Mouse (Mus musculus) right cerebral cortex, adult 2 months (tissue): ENCODE results near the gene Tmem81.
"Not testable (repeated sequence)": the region's sequence is repeated elsewhere in the genome, so short reads cannot be mapped to it uniquely, and the experiment has no call there.

Experiments used
- DNase-seq, 2 experiments: peaks; one replicate each; pipeline ENCODE4 v3.0.0; 2021 to 2022; ENCODE audit warnings: low spot score in 2 of 2

Gene Tmem81

DNA sequence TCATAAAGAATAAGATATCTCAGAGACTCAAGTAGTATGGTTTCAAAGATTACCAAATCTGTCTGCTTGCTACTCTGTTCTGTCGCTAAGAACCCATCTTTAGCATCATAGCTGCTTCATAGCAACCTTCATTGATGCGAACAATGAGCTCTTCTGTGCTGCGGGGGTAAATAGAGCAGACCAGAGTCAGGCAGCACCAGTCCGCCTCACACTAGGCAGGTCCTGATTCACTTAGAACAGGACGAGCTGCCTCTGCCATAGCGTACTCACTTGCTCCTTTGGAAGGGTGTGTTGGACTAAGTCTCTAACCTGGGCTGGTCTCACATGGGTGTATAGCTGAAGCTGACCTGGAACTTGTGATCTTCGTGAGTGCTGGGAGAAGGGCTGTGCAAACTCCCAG lies at the start of gene Tmem81:
Tmem81 (plus strand) TSS at position 173 of the 400 bp plus-strand sequence.
- DNase-seq, result no peak

DNA sequence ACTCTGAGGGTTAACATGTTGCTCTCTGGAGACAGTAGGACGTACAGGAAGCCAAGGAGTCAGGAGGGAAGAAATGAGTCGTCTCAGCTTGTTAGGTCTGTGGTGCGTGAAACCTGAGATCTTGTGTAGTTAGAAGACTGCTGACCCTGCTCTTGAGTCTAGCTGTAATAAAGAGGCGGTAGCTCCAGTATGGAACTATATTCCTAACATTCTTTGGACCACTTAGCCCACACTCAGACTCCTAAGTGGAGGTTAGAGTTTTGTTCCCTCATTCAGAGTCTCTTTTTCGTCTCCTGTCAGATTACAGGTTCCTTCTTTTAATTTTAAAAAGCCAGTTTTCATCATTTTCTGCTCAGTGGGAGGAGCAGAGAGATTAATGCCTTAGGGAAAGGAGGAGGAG lies 41.4 kb upstream of the Tmem81 start:
- DNase-seq, result no peak

DNA sequence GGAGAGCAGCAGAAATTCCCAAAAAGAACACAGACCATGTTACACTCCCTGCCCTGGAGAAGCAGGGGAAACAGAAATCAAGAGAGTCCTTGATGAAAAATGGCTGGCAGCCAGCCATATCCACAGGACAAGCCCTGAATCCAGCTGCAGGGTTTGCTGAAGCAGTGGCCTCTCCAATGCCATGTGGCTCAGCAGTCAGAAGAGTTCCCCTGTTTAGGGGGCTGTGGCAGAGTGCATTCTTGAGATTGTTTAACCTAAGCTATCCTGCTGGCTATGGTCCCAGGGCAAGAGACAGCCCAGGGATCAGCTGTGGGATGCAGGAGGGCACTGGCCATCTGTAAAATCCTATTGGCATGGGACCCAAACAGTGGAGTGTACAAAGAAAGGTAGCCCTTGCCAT lies 37.1 kb upstream of the Tmem81 start:
- DNase-seq, result no peak

DNA sequence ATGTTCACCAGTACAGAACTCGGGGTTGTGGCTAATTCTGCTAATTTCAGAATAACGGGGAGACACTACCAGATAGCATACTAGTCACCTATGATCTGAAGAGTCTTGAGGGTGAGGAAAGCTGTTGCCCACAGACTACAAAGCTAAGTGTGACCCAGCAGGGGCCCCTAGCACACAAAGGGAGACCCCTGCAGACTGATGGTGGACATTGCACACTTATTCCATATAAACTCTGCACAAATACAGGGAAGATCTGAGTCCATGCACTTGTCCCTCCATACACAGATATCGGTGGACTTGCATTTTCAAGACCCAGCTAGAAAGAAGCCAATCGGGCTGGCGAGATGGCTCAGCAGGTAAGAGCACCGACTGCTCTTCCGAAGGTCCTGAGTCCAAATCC lies 36.5 kb upstream of the Tmem81 start:
- no peak for DNase-seq

DNA sequence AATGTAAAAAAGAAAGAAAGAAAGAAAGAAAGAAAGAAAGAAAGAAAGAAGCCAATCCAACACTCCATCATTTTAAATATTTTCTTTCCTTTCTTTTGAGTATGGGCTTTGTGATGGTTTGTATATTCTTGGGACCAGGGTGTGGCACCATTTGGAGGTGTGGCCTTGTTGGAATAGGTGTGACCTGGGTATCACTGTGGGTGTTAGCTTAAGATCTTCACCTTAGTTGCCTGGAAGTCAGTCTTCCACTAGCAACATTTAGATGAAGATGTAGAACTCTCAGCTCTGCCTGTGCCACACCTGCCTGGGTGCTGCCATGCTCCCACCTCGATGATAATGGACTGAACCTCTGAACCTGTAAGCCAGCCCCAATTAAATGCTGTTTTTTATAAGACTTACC lies 36.0 kb upstream of the Tmem81 start:
- not testable (repeated sequence) for DNase-seq

DNA sequence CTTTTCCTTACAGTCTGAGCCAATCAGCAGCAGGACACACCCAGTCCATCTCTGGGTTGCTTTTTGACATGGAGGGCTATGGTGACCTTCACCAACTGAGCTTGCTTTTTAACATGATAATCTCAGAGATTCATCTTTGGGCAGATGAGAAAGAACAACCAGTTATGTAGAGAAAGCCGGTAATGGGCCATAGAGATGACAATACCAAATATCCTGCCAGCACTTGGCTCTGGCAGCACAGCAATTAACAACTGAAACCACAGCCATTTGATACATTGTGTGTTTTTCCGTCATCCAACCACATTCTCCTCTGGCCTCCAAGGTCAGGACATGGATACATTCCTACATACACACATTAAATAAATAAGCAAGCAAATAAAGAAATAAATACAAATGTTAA lies 35.0 kb upstream of the Tmem81 start:
- DNase-seq, result no peak

DNA sequence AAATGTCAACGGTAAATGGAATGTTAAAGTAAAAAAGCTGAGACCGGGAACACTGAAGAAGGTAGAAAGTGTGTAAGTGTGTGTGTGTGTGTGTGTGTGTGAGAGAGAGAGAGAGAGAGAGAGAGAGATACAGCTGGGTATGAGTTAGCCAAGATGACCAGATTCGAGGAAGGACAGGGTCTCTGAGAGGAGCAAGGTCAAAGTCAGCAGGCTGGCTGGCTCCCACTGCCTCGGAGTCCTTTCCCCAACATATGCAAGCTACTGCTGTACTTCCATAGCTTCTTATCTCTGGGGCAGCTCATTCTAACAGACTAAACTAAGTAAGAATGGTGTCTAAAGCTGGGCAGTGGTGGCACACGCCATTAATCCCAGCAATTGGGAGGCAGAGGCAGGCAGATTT lies 34.5 kb upstream of the Tmem81 start:
- DNase-seq, result no peak

DNA sequence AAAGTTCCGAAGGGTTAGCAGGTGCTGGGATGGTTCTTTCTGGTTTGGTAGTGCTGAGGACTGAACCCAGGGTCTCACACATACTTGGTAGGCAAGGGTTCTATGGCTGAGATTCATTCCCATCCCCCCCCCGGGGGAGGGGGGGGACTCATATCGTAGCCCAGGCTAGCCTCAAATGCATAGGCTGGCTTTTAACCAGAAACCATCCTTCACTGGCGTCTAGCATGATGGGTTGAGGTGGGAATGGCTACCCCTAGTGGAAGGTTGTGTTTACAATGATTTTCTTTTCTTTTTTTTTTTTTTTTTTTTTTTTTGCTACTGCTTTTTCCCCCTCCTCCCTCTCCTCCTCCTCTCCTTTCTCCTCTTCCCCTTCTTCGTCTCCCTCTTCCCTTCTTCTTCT lies 33.5 kb upstream of the Tmem81 start:
- no peak for DNase-seq

DNA sequence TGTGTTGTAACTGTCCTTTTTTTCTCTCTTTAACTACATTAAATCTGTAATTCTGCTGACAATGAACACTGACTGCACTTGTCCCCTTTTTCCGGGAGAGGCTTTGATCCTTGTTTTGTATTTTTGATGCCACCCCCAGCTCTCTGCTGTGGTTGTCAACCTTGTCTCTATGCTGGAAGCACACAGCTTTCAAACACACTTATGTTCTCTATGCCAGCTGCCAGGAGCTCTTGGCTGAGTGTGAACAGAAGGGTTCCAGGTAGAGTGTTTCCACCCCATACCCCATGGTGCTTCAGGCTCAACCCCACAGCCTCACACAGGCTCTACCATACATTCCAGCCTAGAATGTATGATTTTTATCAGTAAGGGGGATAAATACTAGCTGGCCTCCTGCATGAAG lies 31.5 kb upstream of the Tmem81 start:
- no peak for DNase-seq

DNA sequence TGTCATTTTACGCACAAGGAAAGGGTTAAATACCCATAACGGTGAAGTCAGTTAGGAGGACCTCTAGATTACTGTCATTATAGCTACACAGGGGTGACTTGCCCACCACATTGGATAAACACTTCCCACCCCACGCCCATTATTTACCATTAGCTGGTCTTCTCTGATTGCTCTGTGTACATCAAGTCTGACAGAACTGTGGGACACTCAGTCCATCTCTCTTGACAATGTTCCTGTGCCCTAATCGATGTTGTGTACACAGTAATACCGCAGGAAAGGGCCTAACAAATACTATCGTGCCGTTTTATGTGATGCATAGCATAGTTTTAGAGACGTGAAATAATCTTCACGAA lies 29.5 kb upstream of the Tmem81 start:
- DNase-seq, result no peak

DNA sequence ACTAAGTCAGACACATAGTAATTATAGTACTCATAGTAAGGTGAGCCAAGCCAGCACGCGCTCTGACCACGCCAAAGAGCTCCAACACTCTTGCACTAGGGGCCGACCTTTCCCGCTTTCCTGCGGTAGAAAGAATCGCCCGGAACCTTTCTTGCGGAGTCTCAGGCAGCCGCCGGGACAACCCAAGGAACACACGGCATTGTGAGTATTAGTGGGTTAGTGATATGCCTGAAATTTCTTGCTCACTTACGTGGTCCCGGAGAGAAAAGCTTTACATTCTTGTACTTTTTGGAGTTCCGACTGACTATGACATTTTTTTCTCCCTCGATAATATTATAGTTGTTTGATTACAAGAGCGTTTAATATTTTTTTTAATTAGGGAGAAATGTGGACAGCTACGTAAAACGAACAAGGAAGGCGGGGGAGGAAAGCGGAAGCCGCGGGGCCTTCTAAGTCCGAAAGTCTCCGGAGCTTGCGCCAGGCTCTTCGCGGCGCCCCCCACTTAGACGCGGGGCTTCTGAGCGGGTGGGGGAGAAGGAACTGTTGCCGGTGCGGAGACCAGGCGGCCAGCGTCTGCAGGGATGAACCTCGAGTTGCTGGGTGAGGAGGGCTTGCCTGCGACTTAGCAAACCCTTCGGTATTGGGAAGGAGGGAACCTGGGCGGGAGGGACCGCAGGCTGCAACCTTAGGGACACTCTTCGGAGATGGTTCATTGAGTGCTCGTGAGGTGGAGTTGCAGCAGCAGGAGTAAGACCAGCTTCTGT lies 28.9 kb upstream of the Tmem81 start, which contains the start of gene Rbbp5:
Rbbp5 (plus strand) TSS at position 438 of the 764 bp plus-strand sequence.
- peak; percentile 86 to 91 for DNase-seq

DNA sequence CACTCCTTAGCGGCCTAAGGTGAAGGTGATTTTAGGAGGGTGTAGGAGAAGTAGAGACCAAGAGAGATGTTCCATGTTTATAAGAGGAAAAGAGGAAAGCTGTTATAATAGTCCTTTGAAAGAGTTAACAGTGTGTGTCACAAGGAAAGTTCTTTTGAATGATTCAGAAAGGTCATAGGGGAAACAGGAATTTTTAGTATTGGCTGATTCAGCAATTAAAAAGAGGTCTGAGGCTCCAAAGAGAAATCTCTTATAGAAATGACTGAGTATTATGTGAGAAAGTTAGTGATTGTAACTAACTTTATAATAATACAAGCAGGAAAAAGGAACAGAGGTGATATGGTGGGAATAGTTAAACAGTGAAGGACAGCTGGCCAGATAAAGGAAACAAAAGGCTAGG lies 26.6 kb upstream of the Tmem81 start:
- no peak for DNase-seq

DNA sequence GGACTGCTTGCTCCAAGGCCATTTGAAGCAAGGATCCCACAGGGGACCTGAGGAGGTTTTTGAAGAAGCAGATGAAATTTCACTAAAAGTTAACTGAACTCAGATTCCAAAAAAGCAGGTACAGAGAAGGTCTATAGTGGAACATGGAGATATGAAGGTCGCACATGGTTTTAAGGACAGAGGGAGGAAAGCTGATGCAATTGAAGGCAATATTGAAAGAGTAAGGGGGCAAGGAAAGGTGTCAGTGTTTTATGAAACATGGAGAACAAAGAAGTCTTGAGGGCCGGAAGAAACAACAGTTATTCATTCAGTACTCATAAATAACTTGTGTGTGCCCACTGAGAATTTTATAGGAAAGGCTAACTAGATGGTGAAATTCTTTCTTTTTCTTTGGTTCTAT lies 24.4 kb upstream of the Tmem81 start:
- no peak for DNase-seq

DNA sequence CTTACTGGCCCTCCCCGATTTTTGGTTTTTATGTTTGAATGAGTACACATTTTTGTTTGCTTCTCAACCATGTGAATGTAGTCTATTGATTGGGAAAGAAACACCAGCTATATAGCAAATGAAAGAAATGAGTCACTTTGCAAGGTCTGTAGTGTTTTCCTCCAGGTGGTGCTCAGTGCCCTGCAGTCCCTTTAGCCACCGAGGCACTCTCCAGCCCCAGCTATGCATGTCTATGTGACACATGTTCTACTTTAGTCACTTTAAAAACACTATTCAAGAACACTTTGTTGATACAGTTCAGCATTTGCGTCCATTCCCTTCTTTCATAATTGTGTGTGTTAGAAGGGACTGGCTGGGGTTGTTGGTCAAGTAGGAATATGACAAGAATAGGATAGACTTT lies 22.8 kb upstream of the Tmem81 start:
- no peak for DNase-seq

DNA sequence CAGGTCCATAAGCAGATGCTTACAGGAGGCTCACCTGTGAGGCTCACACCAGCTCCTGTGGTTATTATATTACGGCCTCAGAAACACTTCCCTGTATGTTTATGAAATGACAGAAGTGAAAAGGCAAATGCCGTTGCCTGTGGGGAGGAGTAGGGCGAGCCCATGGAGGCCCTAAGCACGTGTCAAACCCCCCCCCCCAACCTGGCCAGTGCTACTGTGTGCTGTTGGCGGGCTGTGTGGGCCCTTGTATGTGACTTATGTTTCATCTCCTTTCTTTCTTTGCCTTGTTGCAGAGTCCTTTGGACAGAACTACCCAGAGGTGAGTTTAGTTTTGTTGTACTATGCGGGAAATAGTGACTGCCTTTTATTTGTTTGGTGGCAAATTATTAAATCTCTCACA lies 22.3 kb upstream of the Tmem81 start:
- DNase-seq, result no peak

DNA sequence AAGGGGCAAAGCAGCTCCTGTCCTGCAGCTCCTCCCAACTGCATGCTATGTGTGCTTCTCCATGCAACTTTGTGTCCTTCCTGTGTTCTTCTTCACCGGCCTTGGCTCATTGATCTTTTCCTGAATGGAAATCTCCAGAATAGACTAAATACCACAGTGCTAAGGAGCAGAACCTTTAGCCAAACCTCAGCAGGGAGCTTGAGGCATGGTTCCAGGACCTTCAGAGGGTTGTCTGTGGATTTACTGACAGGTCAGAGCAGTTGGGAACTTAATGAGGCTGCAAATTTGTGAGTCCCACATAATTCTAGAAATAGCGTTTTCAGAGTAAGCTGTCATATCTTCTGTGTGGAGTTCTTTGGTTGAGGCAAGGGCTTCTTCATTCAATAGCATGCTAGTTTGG lies 5.5 kb upstream of the Tmem81 start:
- DNase-seq, result no peak

DNA sequence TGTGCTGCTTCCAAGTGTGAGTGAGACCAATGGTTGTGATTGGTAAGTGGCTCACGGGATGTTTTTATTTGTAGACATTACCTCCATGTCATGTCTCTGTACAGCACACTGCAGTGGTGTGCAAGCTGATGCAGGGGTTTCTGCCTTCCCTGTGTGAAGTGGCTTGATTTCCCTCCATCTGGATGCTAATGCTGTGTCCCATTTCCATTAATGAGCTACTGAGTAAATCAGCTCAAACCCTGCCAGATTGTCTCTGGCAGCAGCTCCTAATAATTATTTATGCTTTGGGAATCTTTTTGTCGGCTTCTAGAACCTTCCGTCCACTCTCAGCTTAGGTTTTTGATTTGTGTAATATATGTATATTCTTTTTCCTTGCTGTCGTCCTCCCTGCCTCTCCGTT lies 875 bp upstream of the Tmem81 start:
- no peak for DNase-seq

DNA sequence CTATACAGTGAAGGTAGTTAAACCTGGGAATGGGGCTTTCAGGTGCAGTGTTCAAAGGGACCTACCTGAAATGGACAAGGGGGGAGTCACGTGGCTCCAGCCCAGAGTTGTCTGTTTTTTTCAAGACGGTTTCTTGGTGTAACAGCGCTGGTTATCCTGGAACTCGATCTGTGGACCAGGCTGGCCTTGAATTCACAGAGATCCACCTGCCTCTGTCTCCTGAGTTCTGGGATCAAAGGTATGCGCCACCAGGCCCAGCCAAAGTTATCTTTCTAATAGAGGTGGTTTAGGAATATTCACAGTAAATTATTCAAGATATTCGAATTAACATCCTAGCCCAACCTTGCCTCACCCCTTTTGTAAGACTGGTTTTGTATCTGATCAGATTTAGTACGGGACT lies 626 bp downstream of the Tmem81 start:
- no peak for DNase-seq

DNA sequence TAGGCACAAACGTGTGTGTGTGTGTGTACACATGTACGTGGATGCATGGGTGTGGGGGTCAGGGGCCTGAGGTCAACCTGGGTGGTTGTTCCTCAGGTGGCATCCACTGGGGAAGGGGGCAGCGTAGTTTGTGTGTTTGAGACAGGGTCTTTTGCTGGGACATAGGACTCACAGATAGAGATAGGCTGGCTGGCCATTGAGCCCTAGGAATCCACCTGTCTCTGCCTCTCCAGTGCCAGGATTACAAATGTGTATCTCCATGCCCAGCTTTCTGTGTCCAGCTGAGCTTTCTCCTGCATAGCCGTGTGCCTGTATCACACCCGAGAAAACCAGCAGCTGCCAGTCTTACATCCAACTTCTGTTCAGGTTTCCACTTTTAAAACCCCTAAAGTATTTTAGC lies 3.7 kb downstream of the Tmem81 start:
- DNase-seq, result no peak

DNA sequence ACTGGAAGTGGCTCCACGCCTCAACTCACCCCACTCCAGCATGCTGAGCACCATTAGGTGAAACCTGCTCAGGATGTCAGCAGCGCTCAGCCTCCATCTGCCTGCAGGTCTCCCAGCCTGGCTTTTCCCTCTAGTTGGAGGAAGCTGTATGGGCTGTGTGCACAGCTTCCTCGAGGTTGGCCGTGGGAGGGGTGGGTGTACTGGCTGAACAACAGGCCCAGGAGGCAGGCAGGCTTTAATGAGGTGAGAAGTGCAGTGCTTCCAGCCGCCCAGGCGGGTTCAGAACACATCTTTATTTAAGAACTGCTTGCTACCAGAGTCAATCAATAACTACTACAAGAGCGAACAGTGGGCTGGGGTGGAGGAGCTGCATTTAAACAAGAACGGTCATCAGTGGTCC lies 5.5 kb downstream of the Tmem81 start:
- DNase-seq, result no peak

DNA sequence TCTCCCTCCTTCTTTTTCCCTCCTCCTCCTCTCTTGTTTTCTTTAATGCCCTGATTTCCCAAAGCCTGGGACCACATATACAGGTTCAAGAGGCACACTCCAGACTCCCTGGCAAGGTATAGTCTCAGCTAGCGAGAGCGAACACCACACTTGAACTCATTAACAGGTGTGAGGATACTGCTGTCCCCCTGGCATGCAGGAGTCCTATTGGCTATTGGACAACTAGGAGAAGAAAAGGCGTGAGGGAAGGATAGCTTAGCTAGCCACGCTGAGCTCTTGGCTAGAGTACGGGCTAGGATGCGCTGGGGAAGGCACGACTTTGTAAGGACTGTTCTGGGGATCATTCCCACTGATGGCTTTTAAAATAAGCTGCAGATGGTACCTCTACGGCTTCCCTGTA lies 6.1 kb downstream of the Tmem81 start:
- no peak for DNase-seq

DNA sequence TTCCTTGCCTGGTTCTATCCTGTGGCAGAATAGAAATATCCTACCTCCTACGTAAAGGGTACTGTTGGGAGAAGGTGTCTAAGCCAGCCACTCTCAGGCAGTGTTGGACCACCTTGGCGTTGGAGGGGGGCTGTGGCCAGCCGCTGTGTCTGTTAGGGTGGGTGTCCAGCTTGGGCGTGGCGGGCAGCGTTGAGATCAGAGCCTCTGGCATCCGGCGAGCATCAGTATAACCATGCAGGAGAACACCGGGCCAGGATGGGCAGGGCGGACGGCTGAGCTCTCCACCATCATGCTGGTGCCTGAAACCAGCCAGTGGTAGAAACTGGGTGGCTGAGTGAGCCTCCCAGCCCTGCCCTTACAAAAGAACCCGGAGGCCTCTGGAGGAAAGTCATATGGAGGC lies 9.3 kb downstream of the Tmem81 start:
- DNase-seq, result no peak

DNA sequence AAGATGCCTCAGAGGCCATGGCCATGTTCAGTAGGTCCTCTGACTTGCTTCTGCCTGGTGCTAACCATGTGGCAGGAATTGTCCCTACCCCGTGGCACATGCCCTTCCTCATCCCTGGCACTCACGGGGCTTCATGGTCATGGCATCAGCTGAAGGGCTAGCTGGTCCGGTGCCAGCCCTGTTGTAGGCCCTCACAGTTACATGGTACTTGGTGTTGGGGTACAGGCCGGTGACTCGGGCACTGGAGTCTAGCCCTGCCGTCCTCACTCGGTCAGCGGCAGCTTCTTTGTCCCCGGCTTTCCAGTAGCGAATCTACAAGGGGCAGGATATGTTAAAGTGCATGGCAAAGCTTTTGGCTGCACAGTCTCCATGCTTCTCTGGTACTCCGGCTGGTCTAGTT lies 10.7 kb downstream of the Tmem81 start:
- DNase-seq, result no peak

DNA sequence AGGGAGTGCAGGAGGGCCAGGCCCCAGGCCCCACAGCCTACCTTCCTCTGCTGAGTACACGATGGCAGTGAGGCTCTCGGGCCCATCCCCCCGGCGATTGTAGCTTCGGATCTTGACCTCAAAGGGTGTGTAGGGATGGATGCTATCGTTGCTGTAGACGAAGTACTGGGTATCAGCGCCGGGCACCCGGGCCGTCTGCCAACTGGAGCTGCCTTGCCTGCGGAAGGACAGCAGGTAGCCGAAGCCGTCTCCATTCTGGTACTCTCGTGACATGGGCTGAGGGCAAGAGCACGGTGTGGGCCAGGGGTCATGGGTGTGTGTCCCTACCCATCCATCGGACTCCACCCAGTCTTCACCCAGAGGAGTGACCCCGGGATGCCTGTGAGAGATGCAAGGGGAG lies 12.6 kb downstream of the Tmem81 start:
- no peak for DNase-seq
